8 mouse cellular contexts compared by ENCODE assay signal in the genomic region with DNA sequence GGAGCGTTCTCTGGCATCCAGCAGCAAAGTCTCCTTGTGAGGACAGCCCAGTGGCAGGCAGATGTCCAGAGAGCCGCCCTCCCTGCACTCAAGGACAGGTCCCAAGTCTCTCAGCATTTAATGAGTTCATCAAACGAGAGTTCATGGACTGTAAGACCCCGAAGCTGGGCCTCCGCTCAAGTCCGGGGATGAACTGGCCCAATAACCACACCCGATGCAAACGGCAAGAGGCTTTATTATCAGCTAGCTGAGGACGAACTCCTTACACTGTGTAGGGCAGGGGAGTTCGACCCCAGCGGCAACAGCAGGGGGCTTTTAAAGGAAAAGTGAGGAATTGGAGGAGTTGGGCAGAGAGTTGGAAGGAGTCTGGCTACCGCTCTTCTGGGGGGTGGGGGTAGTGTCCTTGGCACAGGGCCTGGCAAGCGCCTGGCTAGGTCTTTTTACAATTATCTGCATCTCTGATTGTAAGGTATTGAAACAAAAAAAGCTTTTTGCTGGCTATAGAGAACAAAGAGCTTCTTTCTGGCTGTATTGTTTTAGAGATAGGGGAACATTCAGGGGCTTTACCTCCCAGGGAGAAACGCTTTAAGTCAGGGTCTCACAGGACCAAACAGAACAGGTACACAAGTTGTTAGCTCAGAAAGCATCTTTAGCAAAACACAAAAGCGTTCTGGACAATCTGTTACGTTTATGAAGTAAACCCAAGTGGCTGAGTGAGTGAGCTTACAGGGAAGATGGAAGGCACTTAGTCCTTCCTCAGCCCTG.
DNase-seq lines count a peak whose midpoint lies in the region; ATAC-seq lines count a peak whose summit lies in the region.

No protein-coding gene starts in this region.

- no peak overlapping the region for H3K27ac ChIP-seq in hindbrain, embryonic 13.5 days

- H3K9me3 ChIP-seq in hindbrain, embryonic 13.5 days, result no peaks in the 10 kb centered on the region

- H3K4me2 ChIP-seq in hindbrain, embryonic 13.5 days, result 0 out of 2 replicates have a peak overlapping the region, but pooled peaks have one; percentile 13

- H3K4me3 ChIP-seq in hindbrain, embryonic 13.5 days, result no peak overlapping the region

- ATAC-seq in hindbrain, embryonic 13.5 days (ENCODE audit: low FRiP score), result no peak
- ATAC-seq in megakaryocyte, adult 5-6 weeks (ENCODE audit: poor library complexity, severe bottlenecking), result no peak

- DNase-seq in adrenal gland, adult (ENCODE audit: inconsistent age in 2 of 2, low spot score in 1 of 2), result peak; percentile 45 to 74
- DNase-seq in adrenal gland, postnatal 4 days (ENCODE audit: low spot score in 2 of 2), result no peak
- DNase-seq in ovary, adult 18-20 months (ENCODE audit: low spot score), result peak; percentile 58
- no peak for DNase-seq in ovary, postnatal 10 days (ENCODE audit: low spot score)
- DNase-seq in ovary, postnatal 14 days (ENCODE audit: low spot score), result peak; percentile 36
- no peak for DNase-seq in cerebellum, postnatal 36 days

- H3K36me3 ChIP-seq in hindbrain, embryonic 13.5 days, result peaks cover 8% of the 10 kb centered on the region; the same call in 1 of the 2 replicates

- peaks cover 8% of the 10 kb centered on the region for H3K4me1 ChIP-seq in hindbrain, embryonic 13.5 days (replicated peaks)

- peak overlapping the region; percentile 19; the same call in 1 of the 2 replicates for H3K9ac ChIP-seq in hindbrain, embryonic 13.5 days

- H3K27me3 ChIP-seq in hindbrain, embryonic 13.5 days, result no peaks in the 10 kb centered on the region

- 16% methylated on average over 16 of the region's 16 CpGs for WGBS in hindbrain, embryonic 13.5 days

Comparison
In these comparisons a context has a peak if more than half of its experiments do, and no peak if none do; other contexts are left out.
1. DNase-seq: peak in adrenal gland, adult (2 of 2), ovary, adult 18-20 months (single experiment) and ovary, postnatal 14 days (single experiment); none in adrenal gland, postnatal 4 days (0 of 2), ovary, postnatal 10 days (single experiment) and cerebellum, postnatal 36 days (0 of 2).